Mouse (Mus musculus) right cerebral cortex, postnatal 4 days (tissue): ENCODE results near the gene Papola.
A peak's percentile ranks its signal among the peaks of the same experiment; 100 is the strongest.

Experiments used
- DNase-seq: peaks from one replicate; pipeline ENCODE4 v3.0.0-alpha.2; 2022

Papola gene

GRCm38 (mm10) chr12:105784196-105784999 lies at the start of gene Papola:
Gene Papola (plus strand): TSS chr12:105784694.
- DNase-seq, result peak; percentile 90

GRCm38 (mm10) chr12:105735226-105735888 lies 49.1 kb upstream of the Papola start:
- no peak for DNase-seq

- no peak for DNase-seq
Observed at GRCm38 (mm10) chr12:105735889-105736251, 48.6 kb upstream of the Papola start.

- DNase-seq, result no peak
Observed at GRCm38 (mm10) chr12:105738316-105739096, 46.0 kb upstream of the Papola start.

GRCm38 (mm10) chr12:105739656-105740055 lies 44.8 kb upstream of the Papola start:
- no peak for DNase-seq

- DNase-seq, result no peak
Observed at GRCm38 (mm10) chr12:105748114-105748513, 36.4 kb upstream of the Papola start.

- DNase-seq, result no peak
Observed at GRCm38 (mm10) chr12:105753813-105754212, 30.7 kb upstream of the Papola start.

GRCm38 (mm10) chr12:105757816-105758497 lies 26.5 kb upstream of the Papola start:
- DNase-seq, result no peak

- DNase-seq, result no peak
Observed at GRCm38 (mm10) chr12:105758911-105759310, 25.6 kb upstream of the Papola start.

GRCm38 (mm10) chr12:105759849-105760478 lies 24.5 kb upstream of the Papola start:
- DNase-seq, result no peak

GRCm38 (mm10) chr12:105761171-105761570 lies 23.3 kb upstream of the Papola start:
- DNase-seq, result no peak

GRCm38 (mm10) chr12:105761629-105762028 lies 22.9 kb upstream of the Papola start:
- no peak for DNase-seq

- no peak for DNase-seq
Observed at GRCm38 (mm10) chr12:105769700-105770099, 14.8 kb upstream of the Papola start.

- DNase-seq, result no peak
Observed at GRCm38 (mm10) chr12:105774871-105775270, 9.6 kb upstream of the Papola start.

GRCm38 (mm10) chr12:105777651-105778050 lies 6.8 kb upstream of the Papola start:
- no peak for DNase-seq

- DNase-seq, result peak; percentile 63
Observed at GRCm38 (mm10) chr12:105785000-105785774, 693 bp downstream of the Papola start.

- DNase-seq, result no peak
Observed at GRCm38 (mm10) chr12:105786113-105786512, 1.6 kb downstream of the Papola start.

GRCm38 (mm10) chr12:105787626-105788025 lies 3.1 kb downstream of the Papola start:
- no peak for DNase-seq

- no peak for DNase-seq
Observed at GRCm38 (mm10) chr12:105789885-105790284, 5.4 kb downstream of the Papola start.

- no peak for DNase-seq
Observed at GRCm38 (mm10) chr12:105794896-105795295, 10.4 kb downstream of the Papola start.

GRCm38 (mm10) chr12:105798001-105798400 lies 13.5 kb downstream of the Papola start:
- DNase-seq, result no peak

GRCm38 (mm10) chr12:105805790-105806189 lies 21.3 kb downstream of the Papola start:
- DNase-seq, result no peak
